Mouse (Mus musculus) kidney, adult 18-20 months (tissue): Measurements from ENCODE around the gene Napb.
"Not testable (repeated sequence)": the region's sequence is repeated elsewhere in the genome, so short reads cannot be mapped to it uniquely, and the experiment has no call there.

Source experiments
- DNase-seq: peaks from one replicate; pipeline ENCODE4 v3.0.0; 2021

The Napb gene

GRCm38 (mm10) chr2:148732327-148733000 is at the start of gene Napb:
Napb (minus strand) TSS chr2:148732467.
- DNase-seq: peak; percentile 91

DNA sequence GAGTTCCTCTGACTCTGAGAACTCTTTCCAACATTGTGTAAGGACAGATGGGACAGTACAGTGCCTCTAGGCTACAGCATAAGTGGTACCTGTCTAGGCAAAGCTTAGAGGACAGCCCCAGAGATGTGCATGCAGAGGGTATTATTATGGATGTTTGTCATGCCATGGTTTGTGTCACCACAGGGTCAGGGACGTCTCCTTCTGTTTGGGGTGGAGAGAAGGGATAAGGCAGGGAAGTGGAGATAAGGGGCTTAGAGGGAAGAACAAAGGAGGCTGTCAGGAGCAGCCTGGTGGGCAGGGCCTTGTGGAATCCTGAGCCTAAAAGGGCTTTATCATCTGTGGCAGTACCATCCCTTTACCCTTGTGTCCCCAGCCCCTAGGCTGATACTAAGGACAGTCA is 49.4 kb upstream of the Napb start, which contains the start of gene 8030411F24Rik:
Gene 8030411F24Rik, plus strand, starts transcription at position 301 of the 400 bp plus-strand sequence.
- DNase-seq: no peak

DNA sequence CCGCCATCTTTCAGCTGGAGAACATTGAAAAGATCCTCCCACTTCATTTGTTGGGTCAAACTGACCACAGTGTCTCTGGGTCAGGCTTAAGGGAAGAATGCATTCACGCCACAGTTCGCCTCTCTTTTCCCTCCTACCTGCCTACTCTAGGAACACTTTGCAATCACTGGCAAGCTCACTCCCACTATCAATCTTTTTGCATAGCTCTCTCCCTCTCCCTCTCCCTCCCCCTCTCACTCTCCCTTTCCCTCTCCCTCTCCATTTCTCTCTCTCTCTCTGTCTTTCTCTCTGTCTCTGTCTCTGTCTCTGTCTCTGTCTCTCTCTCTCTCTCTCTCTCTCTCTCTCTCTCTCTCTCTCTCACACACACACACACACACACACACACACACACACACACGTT is 39.1 kb upstream of the Napb start, which contains the start of gene Cst11:
Gene Cst11, minus strand, starts transcription at position 101 of the 400 bp plus-strand sequence.
- not testable (repeated sequence) for DNase-seq

GRCm38 (mm10) chr2:148763648-148764388 is 31.6 kb upstream of the Napb start:
- no peak for DNase-seq

GRCm38 (mm10) chr2:148754310-148754846 is 22.1 kb upstream of the Napb start:
- no peak for DNase-seq

DNA sequence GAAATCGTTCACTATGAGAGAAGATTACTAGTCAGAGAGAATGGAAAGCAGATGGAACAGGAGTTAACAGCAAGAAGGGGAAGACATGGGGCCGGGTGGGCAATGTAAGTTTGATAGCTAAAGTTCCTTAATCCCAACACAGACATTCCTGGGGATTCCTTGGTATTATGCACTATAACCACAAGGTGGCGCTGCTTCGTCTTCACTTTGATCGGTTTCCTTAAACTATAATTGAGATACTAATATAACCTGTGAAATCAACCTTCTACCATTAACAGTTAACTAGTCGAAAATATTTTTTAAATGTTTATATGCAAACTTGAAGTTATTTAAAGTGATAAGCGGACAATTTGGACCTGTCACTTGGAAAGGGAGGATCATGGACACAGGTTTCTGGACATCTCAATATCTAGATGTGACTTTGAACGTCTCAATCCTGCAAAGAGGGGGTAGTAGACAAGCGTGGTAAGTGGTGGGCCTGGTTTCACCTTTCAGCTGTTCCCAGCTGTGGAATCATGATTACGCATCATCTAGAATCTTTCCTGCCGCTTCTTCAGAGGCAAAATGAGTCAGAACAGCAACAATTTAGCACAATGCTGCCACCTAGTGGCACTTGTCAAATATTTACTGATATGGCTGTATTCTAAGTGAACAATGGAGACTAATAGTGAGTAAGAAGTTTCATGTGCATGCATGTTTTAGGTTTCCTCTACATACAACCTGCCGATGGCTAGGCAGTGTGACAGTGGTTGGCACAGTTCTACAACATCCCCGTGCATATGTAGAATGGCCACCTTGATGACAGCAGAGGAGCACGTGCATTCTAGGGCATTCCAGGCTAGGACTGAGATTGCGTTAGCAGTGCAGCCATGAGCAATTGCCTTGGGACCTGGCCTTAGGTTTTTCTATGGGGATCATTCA is 19.9 kb upstream of the Napb start:
- peak; percentile 68 for DNase-seq

- no peak for DNase-seq
These were observed 17.8 kb upstream of the Napb start, which contains the start of gene Cstl1 for GRCm38 (mm10) chr2:148750058-148750457. Cstl1 (plus strand) TSS chr2:148750358.

DNA sequence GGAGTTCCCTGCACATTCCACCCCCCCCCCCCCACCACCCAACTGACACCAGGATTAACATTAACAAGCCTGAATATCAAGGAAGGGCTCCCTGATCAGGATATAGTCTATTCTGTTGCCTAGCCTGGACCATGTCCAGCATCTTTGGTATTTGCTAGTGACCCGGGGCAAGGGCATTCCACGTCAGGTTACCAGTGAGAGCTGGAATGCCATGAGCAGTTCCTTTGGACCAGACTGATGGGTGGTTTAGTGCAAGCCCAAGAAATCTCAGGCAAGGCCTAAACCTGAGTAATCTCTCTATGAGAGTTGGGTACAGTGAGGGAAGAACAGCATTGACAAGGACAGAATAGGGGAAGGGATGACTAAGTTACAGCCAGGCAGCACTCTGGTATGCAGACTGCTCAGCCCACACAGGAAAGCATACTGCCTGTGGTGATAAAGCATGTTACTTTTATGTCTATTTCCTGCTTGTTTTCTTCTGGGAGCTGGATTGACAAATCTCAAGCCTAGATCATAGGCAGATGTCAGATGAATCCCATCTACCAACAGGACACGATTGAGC is 11.7 kb upstream of the Napb start:
- peak; percentile 14 for DNase-seq

DNA sequence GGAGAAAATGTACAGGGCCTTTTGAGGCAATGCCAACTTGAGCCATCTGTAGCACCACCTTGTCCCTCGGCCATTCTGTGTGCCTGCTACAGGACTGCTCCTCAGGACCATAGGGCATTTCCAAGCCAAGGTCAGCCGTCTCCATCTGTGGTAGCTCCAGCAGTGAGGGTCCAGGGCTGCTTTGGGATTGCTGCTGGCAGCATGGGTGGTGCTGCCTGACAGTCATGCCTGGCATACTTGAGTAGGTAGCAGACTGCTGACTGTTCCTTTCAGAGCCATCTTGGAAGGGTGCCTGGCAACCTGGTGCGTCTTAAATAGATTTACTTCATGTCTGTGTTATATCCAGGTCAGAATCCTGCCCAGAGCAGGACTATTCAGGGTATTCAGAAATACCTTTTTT is 10.7 kb upstream of the Napb start:
- peak; percentile 6 for DNase-seq

DNA sequence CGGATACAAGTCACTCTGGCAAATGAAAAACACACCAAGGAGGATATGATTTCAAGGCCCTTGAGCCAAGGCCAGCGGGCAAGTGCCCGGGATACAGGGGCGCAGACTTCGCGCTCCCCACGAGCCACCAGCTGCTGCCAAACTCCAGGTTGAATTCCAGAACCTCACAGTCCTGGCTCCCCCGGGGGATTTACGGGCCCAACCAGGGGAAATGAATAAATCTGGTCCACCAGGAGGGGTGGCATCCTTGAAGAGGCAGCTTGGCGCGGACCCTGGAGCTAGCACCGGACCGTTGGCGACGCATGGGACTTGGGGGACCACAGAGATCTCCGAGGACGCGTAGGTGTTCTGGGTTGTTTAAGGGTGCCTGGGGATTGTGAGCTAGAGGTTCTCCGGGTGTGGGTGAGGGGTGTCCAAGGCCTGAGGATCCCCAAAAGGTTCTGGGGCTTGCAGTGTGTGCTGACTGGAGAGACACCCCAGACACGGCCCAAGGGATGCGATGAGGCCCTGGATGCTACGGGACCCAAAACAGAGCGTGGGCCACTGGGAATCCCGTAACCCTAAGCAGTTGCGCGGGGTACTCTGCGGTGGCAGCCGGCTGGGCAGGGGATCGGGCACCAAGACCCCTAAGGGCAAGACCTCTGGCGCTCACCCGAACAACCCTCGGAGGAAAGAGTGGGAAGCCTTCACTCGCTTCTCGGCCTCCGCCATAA is 497 bp downstream of the Napb start:
- DNase-seq: peak; percentile 25

- DNase-seq: no peak
These were observed 12.8 kb downstream of the Napb start for GRCm38 (mm10) chr2:148719271-148719995.

GRCm38 (mm10) chr2:148717072-148717471 is 15.2 kb downstream of the Napb start:
- DNase-seq: peak; percentile 14

- DNase-seq: no peak
These were observed 19.9 kb downstream of the Napb start for GRCm38 (mm10) chr2:148712326-148712725.

GRCm38 (mm10) chr2:148707202-148707530 is 25.1 kb downstream of the Napb start:
- no peak for DNase-seq

DNA sequence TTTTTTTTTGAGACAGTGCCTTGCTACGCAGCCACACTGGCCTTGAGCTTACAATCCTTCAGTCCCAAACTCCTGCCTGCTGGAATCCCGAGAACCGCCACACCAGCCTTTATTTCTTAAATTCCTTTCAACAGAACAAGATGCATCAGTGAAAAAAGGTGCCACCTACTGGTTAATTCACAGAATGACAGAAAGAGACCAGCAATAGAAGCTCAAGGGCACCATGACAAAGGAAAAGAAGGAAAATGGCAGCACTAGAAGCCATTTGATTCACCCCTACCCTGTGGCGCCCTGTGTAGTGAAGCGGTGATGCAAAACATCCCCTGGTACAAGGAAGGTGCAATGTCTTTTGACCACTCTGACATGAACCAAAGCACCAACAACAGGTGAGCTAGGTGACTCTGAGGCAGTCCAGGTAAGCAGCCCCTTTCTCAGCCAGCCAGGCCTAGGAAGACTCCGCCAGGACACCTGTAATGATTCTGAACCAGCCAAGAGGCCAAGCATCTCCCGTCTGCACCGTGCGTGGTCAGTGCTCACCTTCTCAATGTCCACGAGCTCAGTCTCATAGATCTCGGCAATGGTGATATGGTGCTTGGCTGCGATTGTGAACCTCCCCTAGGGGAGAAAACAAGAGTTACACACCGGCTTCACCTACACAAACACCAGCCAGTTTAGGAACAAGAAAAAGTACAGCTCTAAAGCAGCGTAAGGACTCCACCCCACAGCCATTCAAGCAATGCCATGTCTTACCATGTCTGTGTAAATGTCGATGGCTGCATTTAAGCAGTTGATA is 25.7 kb downstream of the Napb start:
- no peak for DNase-seq

GRCm38 (mm10) chr2:148698571-148698970 is 33.7 kb downstream of the Napb start:
- DNase-seq: no peak

DNA sequence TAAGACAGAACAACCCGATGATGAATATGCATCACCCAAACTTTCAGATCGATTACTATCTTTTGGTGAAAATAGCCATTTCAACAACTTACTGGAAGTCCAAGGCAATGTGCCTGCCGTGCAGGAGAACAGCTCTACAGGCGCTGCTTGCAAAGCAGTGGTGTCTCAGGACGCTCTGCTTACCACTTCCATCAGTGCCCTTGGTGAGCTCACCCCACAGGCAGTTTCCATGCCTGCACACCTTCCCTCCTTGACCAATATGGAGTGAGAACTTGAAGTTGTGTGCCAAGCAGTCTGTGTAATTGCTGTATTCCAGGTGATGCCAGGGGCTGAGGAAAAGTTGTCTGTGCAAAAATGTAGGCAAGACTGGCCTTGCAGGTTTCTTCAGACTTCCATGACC is 41.5 kb downstream of the Napb start:
- no peak for DNase-seq

- DNase-seq: no peak
These were observed 42.0 kb downstream of the Napb start for GRCm38 (mm10) chr2:148690291-148690690.

DNA sequence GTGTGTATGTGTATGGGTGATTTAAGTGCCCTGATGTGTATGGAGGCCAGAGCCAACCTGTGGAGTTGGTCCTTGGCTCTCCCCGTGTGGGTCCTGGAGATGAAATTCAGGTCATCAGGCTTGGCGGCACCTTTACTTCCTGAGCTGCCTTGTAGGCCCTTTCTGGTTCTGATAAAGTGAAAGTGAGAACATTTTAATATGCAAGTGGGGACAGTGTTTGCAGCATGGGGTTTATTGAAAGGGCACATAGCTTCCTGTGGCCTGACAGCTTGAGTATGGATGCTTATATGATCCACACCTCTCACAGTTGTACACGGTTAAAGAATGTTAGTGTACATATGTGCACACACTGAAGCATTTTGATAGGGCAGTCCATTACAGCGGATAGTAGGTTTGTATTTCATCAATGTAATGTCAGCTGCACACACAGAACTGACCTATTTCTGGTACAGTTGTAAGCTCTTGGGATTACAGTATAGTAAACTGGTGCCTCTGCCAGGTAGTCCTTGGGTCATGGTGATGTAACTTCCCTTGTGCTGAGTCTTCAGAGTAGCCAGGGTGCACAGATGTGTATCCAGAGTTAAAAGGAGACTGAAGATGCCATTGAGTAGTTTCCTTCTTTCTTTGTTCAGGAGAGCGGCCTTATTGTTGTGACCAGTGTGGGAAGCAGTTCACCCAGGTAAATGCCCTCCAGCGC is 42.7 kb downstream of the Napb start:
- no peak for DNase-seq

DNA sequence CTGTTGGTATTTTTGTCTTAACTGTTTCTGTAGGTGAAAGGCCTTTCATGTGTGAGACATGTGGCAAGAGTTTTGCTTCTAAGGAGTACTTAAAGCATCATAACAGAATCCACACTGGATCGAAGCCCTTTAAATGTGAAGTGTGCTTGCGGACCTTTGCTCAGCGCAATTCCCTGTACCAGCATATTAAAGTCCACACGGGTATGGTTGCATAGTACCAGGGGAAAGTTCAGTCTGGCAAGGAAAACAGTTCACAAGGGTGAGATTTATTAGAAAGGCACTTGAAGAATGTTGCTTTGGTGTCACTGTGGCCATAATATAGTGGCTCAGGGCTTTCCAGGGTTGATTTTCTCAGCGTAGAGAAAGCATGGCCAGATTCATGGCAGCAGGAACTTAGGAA is 44.3 kb downstream of the Napb start:
- peak; percentile 43 for DNase-seq
